Mouse (Mus musculus) megakaryocyte, embryonic 14.5 days (primary cell): ENCODE measurements around the gene Plekha4. TPM values are rescaled to one million over a fixed set of nuclear protein-coding genes. Genes with fewer than 3 reads are reported as not detected.

Experiments
- H3K27me3 ChIP-seq: replicated peaks from 2 replicates; pipeline ENCODE3; 2012; ENCODE audit warnings: inconsistent platforms
- H3K36me3 ChIP-seq: replicated peaks from 2 replicates; pipeline ENCODE3; 2012; ENCODE audit warnings: low read length, inconsistent platforms, mixed read lengths
- H3K4me1 ChIP-seq: 2 replicates; pipeline ENCODE4 v1.6.1; 2012; ENCODE audit warnings: inconsistent platforms
- H3K4me3 ChIP-seq: replicated peaks from 2 replicates; pipeline ENCODE3; 2012; ENCODE audit warnings: moderate library complexity, mild to moderate bottlenecking, inconsistent platforms
- H3K9me3 ChIP-seq: 2 replicates; pipeline ENCODE4 v1.6.1; 2012; ENCODE audit warnings: inconsistent platforms
- FLI1 ChIP-seq: IDR thresholded peaks from 2 replicates; pipeline ENCODE4 v1.6.1; 2012; ENCODE audit warnings: low read length, inconsistent platforms, mixed read lengths
- GATA1 ChIP-seq: IDR thresholded peaks from 3 replicates; pipeline ENCODE4 v1.6.1; 2012; ENCODE audit warnings: mixed read lengths, low read length, inconsistent platforms, borderline replicate concordance
- polyA plus RNA-seq: library from polyadenylated mRNA; stranded (reverse); fragments of >175 nt; gene quantifications from 2 replicates; pipeline ENCODE4 v1.2.3, GENCODE M21; 2012; ENCODE audit warnings: low replicate concordance; ENCODE audit not compliant: insufficient read depth

Gene Plekha4
- polyA plus RNA-seq, 1 experiment = 2.9 TPM

GRCm38 (mm10) chr7:45553990-45554389, 27.9 kb downstream of the Plekha4 start:
- no peaks in the 10 kb centered on the region for H3K36me3 ChIP-seq
- TF ChIP-seq FLI1 (no peak), GATA1 (no peak)
- H3K4me3 ChIP-seq = no peak overlapping the region
- no peaks in the 10 kb centered on the region for H3K9me3 ChIP-seq
- H3K4me1 ChIP-seq = peaks cover 26% of the 10 kb centered on the region
- H3K27me3 ChIP-seq = peaks cover 46% of the 10 kb centered on the region

GRCm38 (mm10) chr7:45554744-45555143, 28.6 kb downstream of the Plekha4 start, which contains the start of gene Hsd17b14:
Gene Hsd17b14 (plus strand): TSS chr7:45554893.
- peaks cover 32% of the 10 kb centered on the region for H3K4me1 ChIP-seq
- no peak within 1 kb of the TSS for H3K4me3 ChIP-seq
- TF ChIP-seq FLI1 (no peak), GATA1 (no peak)
- peaks cover 39% of the 10 kb centered on the region for H3K27me3 ChIP-seq
- no peaks in the 10 kb centered on the region for H3K9me3 ChIP-seq
- no peaks in the 10 kb centered on the region for H3K36me3 ChIP-seq

GRCm38 (mm10) chr7:45555787-45556186, 29.7 kb downstream of the Plekha4 start:
- Histone ChIP-seq H3K36me3 (no peaks in the 10 kb centered on the region), H3K4me3 (no peak overlapping the region), H3K9me3 (no peaks in the 10 kb centered on the region), H3K27me3 (peaks cover 31% of the 10 kb centered on the region), H3K4me1 (peaks cover 39% of the 10 kb centered on the region)
- TF ChIP-seq GATA1 (no peak), FLI1 (no peak)

DNA sequence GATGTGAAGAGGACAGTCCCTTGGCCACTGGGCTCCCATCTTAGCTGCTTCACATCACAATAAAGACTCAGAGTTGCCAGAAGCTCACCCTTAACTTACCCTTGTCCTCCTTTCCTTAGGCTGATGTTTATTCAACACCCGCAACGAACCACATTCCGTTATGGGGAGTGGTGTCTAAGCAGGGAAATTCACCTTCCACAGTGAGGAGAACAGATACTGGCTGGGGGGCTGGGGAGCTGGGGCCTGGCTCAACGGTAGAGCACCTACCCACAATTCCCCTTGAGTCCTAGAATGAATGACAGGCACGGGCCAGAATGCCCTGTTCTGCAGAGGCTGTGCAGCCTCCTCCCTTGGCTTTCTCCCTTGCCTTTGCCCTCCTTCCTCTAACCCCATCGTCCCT, 32.8 kb downstream of the Plekha4 start:
- H3K4me1 ChIP-seq = peaks cover 52% of the 10 kb centered on the region

DNA sequence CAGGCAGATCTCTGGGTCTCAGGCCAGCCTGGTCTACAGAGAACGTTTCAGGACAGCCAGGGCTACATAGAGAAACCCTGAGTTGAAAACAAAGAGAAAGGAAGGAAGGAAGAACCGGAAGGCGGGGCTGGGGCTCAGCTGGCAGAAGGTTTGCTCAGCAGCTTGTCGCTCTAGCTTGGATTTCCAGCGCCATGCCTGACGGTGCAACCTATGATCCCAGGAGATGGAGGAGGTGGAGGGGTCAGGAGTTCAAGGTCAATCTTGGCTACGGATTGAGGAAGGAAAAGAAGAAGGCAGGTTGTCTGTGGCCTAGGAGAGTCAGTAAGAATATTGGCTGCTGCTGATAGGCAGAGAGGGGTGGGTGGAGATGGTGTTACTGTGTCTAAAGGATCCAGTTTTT, 34.1 kb downstream of the Plekha4 start:
- Histone ChIP-seq H3K4me1 (peaks cover 57% of the 10 kb centered on the region), H3K27me3 (peaks cover 10% of the 10 kb centered on the region), H3K4me3 (peak overlapping the region; percentile 33), H3K9me3 (no peaks in the 10 kb centered on the region), H3K36me3 (no peaks in the 10 kb centered on the region)
- TF ChIP-seq FLI1 = no peak
- TF ChIP-seq GATA1 = no peak

More for the DNA sequence above, 32.8 kb downstream of the Plekha4 start:
- TF ChIP-seq GATA1 = no peak
- no peak for TF ChIP-seq FLI1
- H3K4me3 ChIP-seq = no peak overlapping the region
- no peaks in the 10 kb centered on the region for H3K9me3 ChIP-seq
- H3K36me3 ChIP-seq = no peaks in the 10 kb centered on the region
- peaks cover 15% of the 10 kb centered on the region for H3K27me3 ChIP-seq

DNA sequence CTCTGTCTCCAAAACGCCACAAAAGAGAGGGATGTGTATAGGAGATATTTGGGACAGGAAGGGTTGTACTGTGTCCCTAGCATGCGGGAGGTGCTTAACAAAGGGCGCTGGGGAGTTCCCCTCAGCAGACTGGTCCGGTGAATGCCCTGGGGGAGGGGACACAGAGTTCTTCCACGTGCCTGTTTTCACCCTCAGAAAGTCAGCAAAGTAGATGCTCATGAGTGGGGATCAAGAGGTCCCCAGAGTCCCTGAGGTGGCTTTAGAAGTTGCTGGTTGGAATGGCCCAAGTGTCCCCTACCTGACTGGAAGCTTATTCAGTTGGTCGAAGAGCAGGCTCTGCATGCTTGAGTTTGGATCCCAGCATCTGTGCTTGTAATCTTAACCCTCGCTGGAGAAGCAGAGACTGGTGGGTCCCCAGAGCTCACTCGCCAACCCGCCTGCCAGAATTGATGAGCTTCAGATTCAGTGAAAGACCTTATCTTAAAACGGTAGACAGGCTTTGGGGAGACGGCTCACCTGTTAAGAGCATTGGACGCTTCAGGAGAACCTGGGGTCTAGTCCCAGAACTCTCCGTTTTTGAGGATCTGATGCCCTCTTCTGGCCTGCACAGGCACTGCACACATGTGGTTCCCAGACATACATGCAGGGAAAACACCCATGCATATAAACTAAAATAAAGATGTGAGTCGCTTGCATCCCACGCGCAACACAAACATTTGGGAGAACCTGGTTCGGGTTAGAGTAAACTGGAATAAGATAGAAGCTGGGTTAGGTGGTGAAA, 34.9 kb downstream of the Plekha4 start:
- TF ChIP-seq GATA1 (no peak), FLI1 (no peak)
- Histone ChIP-seq H3K27me3 (peaks cover 10% of the 10 kb centered on the region), H3K4me3 (peak overlapping the region; percentile 83), H3K9me3 (no peaks in the 10 kb centered on the region), H3K36me3 (no peaks in the 10 kb centered on the region), H3K4me1 (peaks cover 61% of the 10 kb centered on the region)

GRCm38 (mm10) chr7:45561624-45562520, 35.7 kb downstream of the Plekha4 start:
- Histone ChIP-seq H3K4me1 (peaks cover 65% of the 10 kb centered on the region), H3K9me3 (no peaks in the 10 kb centered on the region), H3K4me3 (peak overlapping the region; percentile 83), H3K27me3 (peaks cover 10% of the 10 kb centered on the region), H3K36me3 (peaks cover 3% of the 10 kb centered on the region)
- TF ChIP-seq GATA1 = no peak
- TF ChIP-seq FLI1 = no peak

GRCm38 (mm10) chr7:45564811-45565210, 38.7 kb downstream of the Plekha4 start:
- Histone ChIP-seq H3K9me3 (no peaks in the 10 kb centered on the region), H3K27me3 (no peaks in the 10 kb centered on the region), H3K4me1 (peaks cover 83% of the 10 kb centered on the region), H3K36me3 (peaks cover 6% of the 10 kb centered on the region), H3K4me3 (no peak overlapping the region)
- no peak for TF ChIP-seq FLI1
- no peak for TF ChIP-seq GATA1

DNA sequence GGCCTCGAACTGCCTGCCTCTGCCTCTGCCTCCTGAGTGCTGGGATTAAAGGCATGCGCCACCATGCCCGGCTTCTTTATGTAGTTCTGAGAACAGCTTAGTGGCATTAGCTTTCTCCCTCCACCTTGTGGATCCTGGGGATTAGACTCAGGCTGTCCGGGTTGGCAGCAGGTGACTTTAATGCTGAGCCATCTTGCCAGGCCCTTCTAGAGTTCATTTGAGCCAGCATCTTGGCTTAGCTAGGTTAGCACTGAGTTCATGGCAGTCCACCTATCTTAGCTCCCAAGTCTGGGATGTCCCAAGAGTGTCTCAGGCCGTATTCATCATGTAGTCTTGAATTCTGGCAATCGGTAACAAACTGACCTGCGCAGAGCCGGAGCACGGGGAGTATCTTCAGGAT, 39.3 kb downstream of the Plekha4 start:
- peaks cover 81% of the 10 kb centered on the region for H3K4me1 ChIP-seq
- no peak overlapping the region for H3K4me3 ChIP-seq
- no peaks in the 10 kb centered on the region for H3K9me3 ChIP-seq
- H3K36me3 ChIP-seq = peaks cover 6% of the 10 kb centered on the region
- no peak for TF ChIP-seq GATA1
- TF ChIP-seq FLI1 = no peak
- H3K27me3 ChIP-seq = no peaks in the 10 kb centered on the region
